7 mouse cellular contexts compared by ENCODE assay signal in the genomic region with DNA sequence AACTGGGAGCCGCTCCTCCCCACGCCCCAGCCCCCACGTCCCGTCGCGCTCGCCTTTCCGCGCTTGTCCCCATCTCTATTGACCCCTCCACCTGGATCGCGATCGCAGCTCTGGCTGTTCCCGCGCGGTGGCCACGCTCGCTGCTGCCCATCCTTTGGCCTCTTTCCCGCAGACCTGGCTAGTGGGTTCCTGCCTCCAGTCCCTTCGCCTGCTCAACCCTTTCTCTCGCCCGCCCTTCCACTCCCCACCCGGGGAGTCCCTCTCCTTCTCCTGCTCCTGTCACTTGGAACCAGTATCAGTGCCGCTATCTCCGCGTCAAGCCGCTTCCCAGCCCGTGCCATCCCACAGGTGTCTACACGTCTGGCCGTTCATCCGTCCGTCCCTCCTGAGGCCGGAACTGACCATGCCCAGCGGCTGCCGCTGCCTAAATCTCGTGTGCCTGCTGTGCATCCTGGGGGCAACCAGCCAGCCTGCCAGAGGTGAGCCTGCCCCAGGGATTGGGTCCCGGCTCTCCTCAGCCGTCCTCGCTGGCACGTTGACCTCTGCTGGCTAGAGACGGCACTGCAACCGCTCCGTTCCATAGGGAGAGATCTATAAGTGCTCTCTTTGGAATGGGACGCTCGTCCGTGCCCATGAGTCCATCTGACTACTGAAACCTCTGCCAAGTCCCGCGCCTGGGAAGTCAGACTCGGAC. TPM values are rescaled to one million over a fixed set of nuclear protein-coding genes. Genes with fewer than 3 reads are reported as not detected.
DNase-seq lines count a peak whose midpoint lies in the region; ATAC-seq lines count a peak whose summit lies in the region.

No protein-coding gene starts in this region.

- H3K4me3 ChIP-seq in intestine, embryonic 16.5 days (ENCODE audit: low read length) = peak overlapping the region; percentile 67
- H3K4me3 ChIP-seq in midbrain, embryonic 11.5 days (ENCODE audit: low read depth, low read length) = peak overlapping the region; percentile 50

- under 1% methylated on average over 48 of the region's 48 CpGs for WGBS in intestine, embryonic 16.5 days
- WGBS in midbrain, embryonic 11.5 days = under 1% methylated on average over 48 of the region's 48 CpGs

- no peaks in the 10 kb centered on the region for H3K36me3 ChIP-seq in intestine, embryonic 16.5 days (ENCODE audit: control insufficient read depth, insufficient read depth, low read length)
- no peaks in the 10 kb centered on the region for H3K36me3 ChIP-seq in midbrain, embryonic 11.5 days (ENCODE audit: control insufficient read depth, insufficient read depth, low read length)

- H3K4me1 ChIP-seq in intestine, embryonic 16.5 days (ENCODE audit: control insufficient read depth, insufficient read depth, low read length) = peaks cover 19% of the 10 kb centered on the region
- H3K4me1 ChIP-seq in midbrain, embryonic 11.5 days (ENCODE audit: control insufficient read depth, insufficient read depth, low read length) = peaks cover 12% of the 10 kb centered on the region

- intact Hi-C loops in left cerebral cortex, postnatal 36 days (cut with DNase I) = loop anchor here (2.0 kb wide), 1 partner anchor 32 kb away; no protein-coding TSS in a partner anchor

- DNase-seq in adrenal gland, adult 2 months = peak; percentile 86
- peak; percentile 76 for DNase-seq in embryo, embryonic 11.5 days (ENCODE audit: low read depth, low spot score)
- peak; percentile 67 to 79 for DNase-seq in gastrocnemius, postnatal 4 days (ENCODE audit: low spot score in 2 of 2)
- DNase-seq in left cerebral cortex, postnatal 36 days (ENCODE audit: low spot score in 2 of 2) = peak; percentile 86 to 87
- DNase-seq in midbrain, embryonic 11.5 days (ENCODE audit: low spot score, missing footprints) = peak; percentile 99
- peak; percentile 85 for DNase-seq in right cerebral cortex, postnatal 4 days

- H3K9me3 ChIP-seq in intestine, embryonic 16.5 days (ENCODE audit: control insufficient read depth, low read length) = no peaks in the 10 kb centered on the region
- H3K9me3 ChIP-seq in midbrain, embryonic 11.5 days (ENCODE audit: control insufficient read depth, low read length) = no peaks in the 10 kb centered on the region

- ATAC-seq in intestine, embryonic 16.5 days = peak; percentile 91
- ATAC-seq in midbrain, embryonic 11.5 days (ENCODE audit: low FRiP score) = peak; percentile 89

- peaks cover 44% of the 10 kb centered on the region for H3K27me3 ChIP-seq in intestine, embryonic 16.5 days (replicated peaks; ENCODE audit: control insufficient read depth, insufficient read depth, low read length)
- peaks cover 42% of the 10 kb centered on the region for H3K27me3 ChIP-seq in midbrain, embryonic 11.5 days (ENCODE audit: control insufficient read depth, insufficient read depth, low read length)

- H3K9ac ChIP-seq in intestine, embryonic 16.5 days (ENCODE audit: low read depth, low read length) = peak overlapping the region; percentile 71
- H3K9ac ChIP-seq in midbrain, embryonic 11.5 days (ENCODE audit: low read length) = peak overlapping the region; percentile 53

- peak overlapping the region; percentile 100 for H3K4me2 ChIP-seq in intestine, embryonic 16.5 days (ENCODE audit: low read depth, low read length)
- peak overlapping the region; percentile 89 for H3K4me2 ChIP-seq in midbrain, embryonic 11.5 days

- no peak overlapping the region for H3K27ac ChIP-seq in intestine, embryonic 16.5 days (ENCODE audit: low read length)
- no peak overlapping the region for H3K27ac ChIP-seq in midbrain, embryonic 11.5 days (ENCODE audit: low read depth, low read length)

RNA-seq across cellular contexts. Expression of a gene that starts 1.1 kb away (rescaled TPM):
- under 1 TPM in 1 of 2 experiments, not detected in 1; 0.29 TPM for total RNA-seq in adrenal gland, adult 2 months (2021)
- polyA plus RNA-seq in adrenal gland, adult 2 months (2012; rRNA removed) = 0.22 and 0.62 TPM in 2 replicates
- total RNA-seq in gastrocnemius, postnatal 4 days (2021) = 1 to 10 TPM; 1.2 to 1.5 TPM
- polyA plus RNA-seq in intestine, embryonic 16.5 days (2015; fragmentation: Nextera tagmentation; extraction: Ambion mirVana) = 0.54 and 0.69 TPM in 2 replicates
- total RNA-seq in left cerebral cortex, postnatal 36 days (2021) = 10 to 100 TPM; 50.7 to 71.8 TPM
- 0.30 and 0.42 TPM in 2 replicates for polyA plus RNA-seq in midbrain, embryonic 11.5 days (2014; fragmentation: Nextera tagmentation; extraction: Ambion mirVana)

RNA-seq across cellular contexts. Expression of a gene that starts 15.5 kb away (rescaled TPM):
- total RNA-seq in adrenal gland, adult 2 months (2021) = 10 to 100 TPM; 44.8 to 51.4 TPM
- 85.3 and 98.6 TPM in 2 replicates for polyA plus RNA-seq in adrenal gland, adult 2 months (2012; rRNA removed)
- total RNA-seq in gastrocnemius, postnatal 4 days (2021) = 10 to 100 TPM; 79.8 to 90.9 TPM
- 27.0 and 29.6 TPM in 2 replicates for polyA plus RNA-seq in intestine, embryonic 16.5 days (2015; fragmentation: Nextera tagmentation; extraction: Ambion mirVana)
- 10 to 100 TPM; 35.9 to 48.4 TPM for total RNA-seq in left cerebral cortex, postnatal 36 days (2021)
- polyA plus RNA-seq in midbrain, embryonic 11.5 days (2014; fragmentation: Nextera tagmentation; extraction: Ambion mirVana) = 43.8 and 51.0 TPM in 2 replicates

RNA-seq across cellular contexts. Expression of a gene that starts 29.8 kb away (rescaled TPM):
- 1 to 10 TPM; 7.3 to 7.4 TPM for total RNA-seq in adrenal gland, adult 2 months (2021)
- polyA plus RNA-seq in adrenal gland, adult 2 months (2012; rRNA removed) = 35.4 and 36.4 TPM in 2 replicates
- 1 to 10 TPM; 5.3 to 5.4 TPM for total RNA-seq in gastrocnemius, postnatal 4 days (2021)
- 7.9 and 9.0 TPM in 2 replicates for polyA plus RNA-seq in intestine, embryonic 16.5 days (2015; fragmentation: Nextera tagmentation; extraction: Ambion mirVana)
- 10 to 100 TPM in 1 of 2 experiments, 1 to 10 TPM in 1; 8.1 to 11.9 TPM for total RNA-seq in left cerebral cortex, postnatal 36 days (2021)
- 4.5 and 5.0 TPM in 2 replicates for polyA plus RNA-seq in midbrain, embryonic 11.5 days (2014; fragmentation: Nextera tagmentation; extraction: Ambion mirVana)

RNA-seq across cellular contexts. Expression of a gene that starts 45.0 kb away (rescaled TPM):
- 1 to 10 TPM; 4.1 to 5.6 TPM for total RNA-seq in adrenal gland, adult 2 months (2021)
- 13.8 and 15.5 TPM in 2 replicates for polyA plus RNA-seq in adrenal gland, adult 2 months (2012; rRNA removed)
- total RNA-seq in gastrocnemius, postnatal 4 days (2021) = 1 to 10 TPM in 1 of 2 experiments, under 1 TPM in 1; 0.73 to 1.1 TPM
- 0.43 and 0.75 TPM in 2 replicates for polyA plus RNA-seq in intestine, embryonic 16.5 days (2015; fragmentation: Nextera tagmentation; extraction: Ambion mirVana)
- total RNA-seq in left cerebral cortex, postnatal 36 days (2021) = 10 to 100 TPM; 63.1 to 73.6 TPM
- polyA plus RNA-seq in midbrain, embryonic 11.5 days (2014; fragmentation: Nextera tagmentation; extraction: Ambion mirVana) = 2.9 and 3.4 TPM in 2 replicates

RNA-seq across cellular contexts. Expression of a gene that starts 50.5 kb away (rescaled TPM):
- 100 to 1,000 TPM; 157 to 198 TPM for total RNA-seq in adrenal gland, adult 2 months (2021)
- 387 and 511 TPM in 2 replicates for polyA plus RNA-seq in adrenal gland, adult 2 months (2012; rRNA removed)
- 10 to 100 TPM; 76.8 to 81.5 TPM for total RNA-seq in gastrocnemius, postnatal 4 days (2021)
- 122 and 123 TPM in 2 replicates for polyA plus RNA-seq in intestine, embryonic 16.5 days (2015; fragmentation: Nextera tagmentation; extraction: Ambion mirVana)
- 10 to 100 TPM; 84.6 to 85.6 TPM for total RNA-seq in left cerebral cortex, postnatal 36 days (2021)
- polyA plus RNA-seq in midbrain, embryonic 11.5 days (2014; fragmentation: Nextera tagmentation; extraction: Ambion mirVana) = 57.9 and 67.6 TPM in 2 replicates

Comparison
In these comparisons a context has a peak if more than half of its experiments do, and no peak if none do; other contexts are left out.
1. RNA of a gene that starts 1.1 kb away (total RNA-seq): 50.7 to 71.8 TPM in left cerebral cortex, postnatal 36 days; 1.2 to 1.5 TPM in gastrocnemius, postnatal 4 days and 0.29 TPM in adrenal gland, adult 2 months; every median in the first group is over 10 times any median in the second.
2. Peak in every context shown above with its lines, with median percentiles within 50 percentile points of each other: DNase-seq.